Mouse (Mus musculus): ENCODE measurements around the gene Limd2. TPM values are rescaled to one million over a fixed set of nuclear protein-coding genes. Genes with fewer than 3 reads are reported as not detected.
A peak's percentile ranks its signal among the peaks of the same experiment; 100 is the strongest.
"Not testable (repeated sequence)": the region's sequence is repeated elsewhere in the genome, so short reads cannot be mapped to it uniquely, and the experiment has no call there.

Gene Limd2
- 10 to 100 TPM; 21.6 to 21.8 TPM for total RNA-seq (2021)

GRCm38 (mm10) chr11:106160841-106161721 lies at the start of gene Limd2, which contains the start of gene Gm10840:
Limd2 (minus strand) TSS chr11:106160860.
Gm10840 (plus strand) TSS chr11:106160850.
- peak; percentile 34 for DNase-seq

- DNase-seq = no peak
Measured at GRCm38 (mm10) chr11:106202123-106202465, 41.4 kb upstream of the Limd2 start, which contains the start of gene Strada. Strada (minus strand) TSS chr11:106202168.

DNA sequence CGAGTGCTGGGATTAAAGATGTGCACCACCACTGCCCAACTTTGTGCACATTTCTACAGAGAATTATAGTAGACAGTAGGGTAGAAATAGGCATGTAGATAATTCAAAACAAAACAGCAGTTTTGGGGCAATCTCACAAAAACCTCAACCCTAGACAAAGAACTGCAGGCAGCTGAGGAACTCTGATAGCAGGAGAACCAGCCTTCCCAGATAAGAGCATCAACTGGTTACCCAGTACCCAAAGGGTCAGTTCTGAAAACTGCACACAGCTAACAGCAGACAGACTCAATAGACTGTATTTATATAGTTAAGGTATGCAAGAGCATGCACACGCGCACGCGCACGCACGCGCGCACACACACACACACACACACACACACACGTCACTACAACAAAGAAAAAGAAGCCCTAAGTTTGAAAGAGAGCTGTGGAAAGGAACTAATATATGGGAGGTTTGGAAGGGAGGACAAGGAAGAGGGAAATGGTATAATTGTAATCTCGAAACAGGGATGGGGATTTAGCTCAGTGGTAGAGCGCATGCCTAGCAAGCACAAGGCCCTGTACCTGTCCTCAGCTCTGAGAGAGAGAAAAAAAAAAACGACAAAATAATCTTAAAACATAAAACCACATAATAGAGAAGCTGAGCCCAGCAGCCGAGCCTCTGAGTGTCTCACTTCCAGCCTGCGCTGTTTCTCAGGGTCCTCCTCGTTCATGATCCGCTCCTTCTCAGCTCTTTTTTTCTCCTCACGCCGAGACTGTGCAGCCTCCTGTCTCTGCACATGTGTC lies 40.9 kb upstream of the Limd2 start:
- no peak for DNase-seq

GRCm38 (mm10) chr11:106200756-106201155 lies 40.1 kb upstream of the Limd2 start:
- no peak for DNase-seq

GRCm38 (mm10) chr11:106199997-106200396 lies 39.3 kb upstream of the Limd2 start:
- DNase-seq = not testable (repeated sequence)

- DNase-seq = no peak
Measured at GRCm38 (mm10) chr11:106198277-106198676, 37.6 kb upstream of the Limd2 start.

DNA sequence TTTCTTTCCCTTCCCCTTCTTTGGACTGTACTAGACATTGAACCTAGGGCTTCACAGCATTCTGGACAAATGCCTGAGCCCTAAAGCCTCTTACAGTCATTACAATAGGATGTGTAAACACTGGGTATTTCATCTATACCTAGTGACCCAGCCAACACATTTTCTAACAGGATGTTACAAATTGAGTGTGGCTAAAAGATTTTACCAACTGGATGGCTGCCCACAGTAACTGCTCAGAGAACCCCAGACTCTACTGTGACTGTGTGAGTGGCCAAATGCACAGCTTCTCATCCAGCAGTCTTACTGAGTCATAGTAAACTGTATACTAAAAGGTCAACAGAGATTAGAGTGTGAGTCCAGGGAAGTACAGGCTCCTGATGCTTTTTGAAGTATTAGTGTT lies 34.7 kb upstream of the Limd2 start:
- no peak for DNase-seq

DNA sequence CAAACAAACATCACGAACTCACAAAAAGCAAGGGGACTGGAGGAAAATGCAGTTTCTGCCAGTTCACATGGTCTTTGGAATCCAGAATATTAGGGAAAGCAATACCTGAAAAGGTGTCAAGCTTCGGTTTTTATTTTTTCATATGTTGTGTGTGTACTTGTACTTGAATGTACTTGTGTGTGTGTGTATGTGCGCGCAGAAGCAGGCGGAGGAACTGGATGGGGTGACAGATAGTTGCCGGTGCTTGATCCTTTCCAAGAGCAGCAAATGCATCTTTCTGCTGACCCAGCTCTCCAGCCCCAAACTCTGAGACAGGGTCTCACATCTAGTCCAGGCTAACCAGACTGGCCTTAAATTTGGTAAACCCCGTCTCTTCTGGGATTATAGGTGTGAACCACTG lies 34.2 kb upstream of the Limd2 start:
- no peak for DNase-seq

- no peak for DNase-seq
Measured at GRCm38 (mm10) chr11:106194155-106194541, 33.5 kb upstream of the Limd2 start.

GRCm38 (mm10) chr11:106193371-106194154 lies 32.9 kb upstream of the Limd2 start:
- DNase-seq = peak; percentile 98

DNA sequence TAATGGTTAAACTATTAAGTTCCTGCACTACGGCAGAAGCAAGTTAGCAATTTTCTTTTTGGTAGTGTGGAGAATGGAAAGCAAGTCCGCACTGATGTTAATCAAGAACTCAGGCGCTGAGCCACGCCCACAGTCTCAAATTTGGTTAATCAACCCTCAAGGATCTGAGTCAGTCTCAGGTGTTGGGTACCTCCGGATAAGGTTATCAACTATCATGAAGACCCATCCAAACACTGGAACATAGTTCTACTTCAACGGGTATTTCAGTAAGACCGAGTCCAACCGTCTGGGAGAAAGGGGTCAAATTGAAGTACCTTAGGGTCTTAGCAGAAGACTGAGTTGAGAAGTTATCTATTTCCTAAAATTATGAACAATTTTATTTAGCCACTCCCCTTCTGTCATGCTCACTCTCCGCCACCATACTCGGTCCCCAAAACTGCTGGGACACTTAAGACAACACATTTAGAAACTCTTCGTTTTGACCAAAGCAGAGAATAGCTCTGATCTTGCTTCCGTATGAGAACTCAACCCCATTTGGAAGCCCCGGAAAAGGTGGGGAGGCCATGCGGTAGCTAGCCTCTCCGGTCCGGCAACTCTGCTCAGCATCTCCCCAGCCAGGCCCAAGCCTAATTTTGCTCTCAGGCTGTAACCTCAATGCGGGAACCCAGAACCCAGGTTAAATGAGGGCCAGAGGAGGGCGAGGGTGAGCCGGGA lies 32.2 kb upstream of the Limd2 start:
- DNase-seq = no peak

GRCm38 (mm10) chr11:106192241-106192640 lies 31.6 kb upstream of the Limd2 start:
- DNase-seq = no peak

DNA sequence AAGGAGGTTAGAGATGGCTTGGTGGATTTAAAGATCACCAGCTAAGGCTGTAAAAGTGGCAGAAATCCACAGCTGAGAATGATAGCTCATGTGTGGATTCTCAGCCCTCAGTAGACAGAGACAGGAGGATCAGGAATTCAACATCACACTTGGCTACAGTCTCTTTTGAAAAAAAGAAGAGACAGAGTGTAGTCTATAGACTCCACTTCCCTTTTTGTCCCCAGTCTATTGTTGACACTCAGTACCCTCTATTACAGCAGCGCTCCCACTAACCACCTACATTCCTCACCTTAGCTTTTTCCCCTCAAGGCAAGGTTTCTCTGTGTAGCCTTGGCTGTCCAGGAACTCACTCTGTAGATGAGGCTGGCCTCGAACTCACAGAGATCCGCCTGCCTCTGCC lies 31.1 kb upstream of the Limd2 start:
- DNase-seq = no peak

DNA sequence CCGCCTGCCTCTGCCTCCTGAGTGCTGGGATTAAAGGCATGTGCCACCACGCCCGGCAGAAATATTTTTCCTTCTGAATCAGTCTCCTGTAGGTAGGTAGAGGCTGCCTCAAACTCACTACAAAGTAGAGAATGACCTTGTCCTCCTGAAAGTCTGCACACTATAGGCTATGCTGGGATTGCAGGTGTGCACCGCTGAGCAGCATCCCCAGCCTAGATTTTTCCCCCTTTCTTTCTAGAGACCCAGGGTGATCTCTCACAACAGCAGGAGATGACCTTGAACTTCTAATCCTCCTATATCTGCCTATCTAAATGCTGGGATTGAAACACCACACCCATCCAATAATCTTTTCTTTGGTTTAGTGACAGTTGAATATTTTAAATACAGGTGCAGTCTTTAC lies 26.7 kb upstream of the Limd2 start:
- no peak for DNase-seq

- DNase-seq = no peak
Measured at GRCm38 (mm10) chr11:106180449-106180801, 19.8 kb upstream of the Limd2 start.

- no peak for DNase-seq
Measured at GRCm38 (mm10) chr11:106179711-106180448, 19.2 kb upstream of the Limd2 start.

GRCm38 (mm10) chr11:106178036-106178782 lies 17.5 kb upstream of the Limd2 start:
- no peak for DNase-seq

GRCm38 (mm10) chr11:106176372-106176771 lies 15.7 kb upstream of the Limd2 start:
- DNase-seq = no peak

- DNase-seq = no peak
Measured at GRCm38 (mm10) chr11:106175081-106175480, 14.4 kb upstream of the Limd2 start.

DNA sequence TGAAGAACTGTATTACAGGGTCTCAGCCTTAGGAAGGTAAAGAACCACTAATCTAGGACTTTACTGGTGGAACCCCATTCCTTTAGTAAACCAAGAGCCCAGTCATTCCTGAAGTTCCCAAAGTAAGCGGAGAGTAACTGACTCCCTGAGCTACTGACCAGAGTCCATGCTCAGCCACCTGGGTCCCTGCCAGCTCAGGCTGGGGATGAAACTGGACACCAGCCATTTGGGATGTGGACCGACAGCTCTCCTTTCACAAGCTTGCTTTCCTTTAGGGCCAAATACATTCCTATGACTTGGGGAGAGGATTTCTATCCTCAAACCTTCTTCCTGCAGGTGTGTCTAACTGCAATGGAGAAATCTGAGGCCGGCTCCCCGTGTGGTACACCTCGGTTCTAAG lies 13.7 kb upstream of the Limd2 start:
- no peak for DNase-seq

GRCm38 (mm10) chr11:106173228-106173627 lies 12.6 kb upstream of the Limd2 start:
- DNase-seq = no peak

Data from heart, postnatal 4 days (tissue).